Mouse (Mus musculus): ENCODE results near the gene Zfp512b. TPM values are rescaled to one million over a fixed set of nuclear protein-coding genes. Genes with fewer than 3 reads are reported as not detected.

Gene Zfp512b
- polyA plus RNA-seq, 1 experiment from 2014 or later: 30.5 TPM

- no peaks in the 10 kb centered on the region for H3K9me3 ChIP-seq (replicated peaks; ENCODE audit: control insufficient read depth, low read length)
- H3K4me2 ChIP-seq (ENCODE audit: low read length): no peak overlapping the region
- no peak overlapping the region for H3K9ac ChIP-seq (ENCODE audit: low read length)
- no peak for ATAC-seq
- WGBS: 97% methylated on average over 7 of the region's 7 CpGs
- peaks cover 51% of the 10 kb centered on the region for H3K36me3 ChIP-seq (ENCODE audit: control insufficient read depth, insufficient read depth, low read length)
- H3K27me3 ChIP-seq (replicated peaks; ENCODE audit: control insufficient read depth, insufficient read depth, low read length): no peaks in the 10 kb centered on the region
- H3K4me1 ChIP-seq (ENCODE audit: control insufficient read depth, insufficient read depth, low read length): no peaks in the 10 kb centered on the region
- DNase-seq (ENCODE audit: low spot score): no peak
- H3K4me3 ChIP-seq (ENCODE audit: low read depth, low read length): no peak overlapping the region
- H3K27ac ChIP-seq (ENCODE audit: low read depth, low read length): no peak overlapping the region
Measured at GRCm38 (mm10) chr2:181546142-181546541, 46.5 kb downstream of the Zfp512b start.

GRCm38 (mm10) chr2:181541761-181542380, 50.7 kb downstream of the Zfp512b start:
- 96% methylated on average over 6 of the region's 6 CpGs for WGBS
- Histone ChIP-seq H3K9me3 (replicated peaks; ENCODE audit: control insufficient read depth, low read length) (no peaks in the 10 kb centered on the region), H3K4me2 (ENCODE audit: low read length) (no peak overlapping the region)

GRCm38 (mm10) chr2:181537444-181538047, 55.1 kb downstream of the Zfp512b start:
- H3K4me1 ChIP-seq (ENCODE audit: control insufficient read depth, insufficient read depth, low read length): peaks cover 4% of the 10 kb centered on the region; the same call in 1 of the 2 replicates
- H3K9me3 ChIP-seq (replicated peaks; ENCODE audit: control insufficient read depth, low read length): no peaks in the 10 kb centered on the region
- H3K4me3 ChIP-seq (ENCODE audit: low read depth, low read length): no peak overlapping the region
- no peak overlapping the region for H3K9ac ChIP-seq (ENCODE audit: low read length)
- peak; percentile 91 for ATAC-seq
- peak overlapping the region; percentile 44; the same call in 1 of the 2 replicates for H3K27ac ChIP-seq (ENCODE audit: low read depth, low read length)
- no peaks in the 10 kb centered on the region for H3K27me3 ChIP-seq (replicated peaks; ENCODE audit: control insufficient read depth, insufficient read depth, low read length)
- peak; percentile 69 for DNase-seq (ENCODE audit: low spot score)
- 81% methylated on average over 2 of the region's 2 CpGs for WGBS
- H3K36me3 ChIP-seq (ENCODE audit: control insufficient read depth, insufficient read depth, low read length): 0 out of 2 replicates have a peak, but pooled peaks cover 2% of the 10 kb centered on the region
- H3K4me2 ChIP-seq (ENCODE audit: low read length): no peak overlapping the region

More at GRCm38 (mm10) chr2:181541761-181542380, 50.7 kb downstream of the Zfp512b start:
- Histone ChIP-seq H3K36me3 (ENCODE audit: control insufficient read depth, insufficient read depth, low read length) (peaks cover 12% of the 10 kb centered on the region), H3K4me1 (ENCODE audit: control insufficient read depth, insufficient read depth, low read length) (peaks cover 4% of the 10 kb centered on the region; the same call in 1 of the 2 replicates), H3K27me3 (replicated peaks; ENCODE audit: control insufficient read depth, insufficient read depth, low read length) (no peaks in the 10 kb centered on the region), H3K9ac (ENCODE audit: low read length) (no peak overlapping the region), H3K27ac (ENCODE audit: low read depth, low read length) (no peak overlapping the region), H3K4me3 (ENCODE audit: low read depth, low read length) (no peak overlapping the region)
- no peak for DNase-seq (ENCODE audit: low spot score)
- no peak for ATAC-seq

DNA sequence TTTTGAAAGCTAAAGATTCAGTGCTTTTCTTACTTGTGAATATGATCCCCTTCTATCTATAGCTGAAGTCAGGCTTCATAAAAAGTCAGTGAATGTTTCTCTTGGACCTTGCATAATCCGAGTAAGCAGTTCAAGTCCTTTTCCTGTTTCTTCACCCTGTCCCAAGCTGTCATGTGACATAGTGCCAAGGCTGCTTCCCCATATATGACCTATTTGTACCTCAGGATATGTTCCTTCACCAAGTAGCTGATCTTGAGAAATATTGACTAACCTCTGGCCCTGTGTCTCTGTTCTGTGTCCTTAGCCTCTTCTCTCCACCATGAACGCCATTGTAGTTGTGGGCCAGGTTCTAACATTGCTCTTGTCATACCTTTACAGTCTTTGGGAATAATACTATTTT, 56.2 kb downstream of the Zfp512b start:
- H3K36me3 ChIP-seq (ENCODE audit: control insufficient read depth, insufficient read depth, low read length): 0 out of 2 replicates have a peak, but pooled peaks cover under 1% of the 10 kb centered on the region
- no peak overlapping the region for H3K4me3 ChIP-seq (ENCODE audit: low read depth, low read length)
- H3K27me3 ChIP-seq (replicated peaks; ENCODE audit: control insufficient read depth, insufficient read depth, low read length): no peaks in the 10 kb centered on the region
- no peak for ATAC-seq
- H3K9ac ChIP-seq (ENCODE audit: low read length): no peak overlapping the region
- no peaks in the 10 kb centered on the region for H3K9me3 ChIP-seq (replicated peaks; ENCODE audit: control insufficient read depth, low read length)
- peaks cover 4% of the 10 kb centered on the region; the same call in 1 of the 2 replicates for H3K4me1 ChIP-seq (ENCODE audit: control insufficient read depth, insufficient read depth, low read length)
- H3K27ac ChIP-seq (ENCODE audit: low read depth, low read length): no peak overlapping the region
- DNase-seq (ENCODE audit: low spot score): no peak
- no peak overlapping the region for H3K4me2 ChIP-seq (ENCODE audit: low read length)
- WGBS: 95% methylated on average over 2 of the region's 2 CpGs

DNA sequence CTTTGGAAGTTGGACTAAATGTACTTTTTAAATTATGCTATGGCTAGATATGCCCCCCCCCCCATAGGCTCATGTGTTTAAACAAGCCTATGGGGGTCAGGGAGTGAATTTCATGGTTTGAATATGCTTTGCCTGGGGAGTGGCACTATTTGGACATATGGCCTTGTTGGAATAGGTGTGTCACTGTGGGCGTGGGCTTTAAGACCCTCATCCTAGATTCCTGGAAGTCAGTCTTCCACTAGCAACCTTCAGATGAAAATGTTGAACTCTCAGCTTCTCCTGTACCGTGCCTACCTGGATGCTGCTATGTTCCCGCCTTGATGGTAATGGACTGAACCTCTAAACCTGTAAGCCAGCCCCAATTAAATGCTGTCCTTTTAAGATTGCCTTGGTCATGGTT, 60.0 kb downstream of the Zfp512b start:
- peaks cover 2% of the 10 kb centered on the region; the same call in 1 of the 2 replicates for H3K4me1 ChIP-seq (ENCODE audit: control insufficient read depth, insufficient read depth, low read length)
- H3K9ac ChIP-seq (ENCODE audit: low read length): no peak overlapping the region
- H3K4me2 ChIP-seq (ENCODE audit: low read length): no peak overlapping the region
- no peaks in the 10 kb centered on the region for H3K36me3 ChIP-seq (ENCODE audit: control insufficient read depth, insufficient read depth, low read length)
- WGBS: 96% methylated on average over 3 of the region's 3 CpGs
- no peaks in the 10 kb centered on the region for H3K27me3 ChIP-seq (replicated peaks; ENCODE audit: control insufficient read depth, insufficient read depth, low read length)
- no peak overlapping the region for H3K27ac ChIP-seq (ENCODE audit: low read depth, low read length)
- H3K4me3 ChIP-seq (ENCODE audit: low read depth, low read length): no peak overlapping the region
- no peaks in the 10 kb centered on the region for H3K9me3 ChIP-seq (replicated peaks; ENCODE audit: control insufficient read depth, low read length)
- ATAC-seq: no peak
- no peak for DNase-seq (ENCODE audit: low spot score)

Small RNA genes lying within 50 kb of the gene (microRNA-seq; reads per million reads assigned to microRNA genes)
- gene Mir7006: not detected

Other genes with a start within 250 kb of the Zfp512b start
- gene Zgpat, start 227.9 kb downstream of the Zfp512b start, polyA plus RNA-seq (2014; fragmentation: Nextera tagmentation; extraction: Ambion mirVana): 44.6 and 55.6 TPM in 2 replicates
- gene Arfrp1, start 227.4 kb downstream of the Zfp512b start, polyA plus RNA-seq (2014; fragmentation: Nextera tagmentation; extraction: Ambion mirVana): 58.6 and 63.5 TPM in 2 replicates
- gene Lime1, start 212.7 kb downstream of the Zfp512b start, polyA plus RNA-seq (2014; fragmentation: Nextera tagmentation; extraction: Ambion mirVana): 27.4 and 30.3 TPM in 2 replicates
- 7.6 and 8.6 TPM in 2 replicates for gene Zbtb46, start 133.4 kb downstream of the Zfp512b start, polyA plus RNA-seq (2014; fragmentation: Nextera tagmentation; extraction: Ambion mirVana)
- gene Abhd16b, start 99.6 kb downstream of the Zfp512b start, polyA plus RNA-seq (2014; fragmentation: Nextera tagmentation; extraction: Ambion mirVana): not detected in 2 replicates
- 143 and 151 TPM in 2 replicates for gene Tpd52l2, start 95.7 kb downstream of the Zfp512b start, polyA plus RNA-seq (2014; fragmentation: Nextera tagmentation; extraction: Ambion mirVana)
- gene Dnajc5, start 72.3 kb downstream of the Zfp512b start, polyA plus RNA-seq (2014; fragmentation: Nextera tagmentation; extraction: Ambion mirVana): 127 and 165 TPM in 2 replicates
- 60.0 and 73.5 TPM in 2 replicates for gene Uckl1, start 7.9 kb downstream of the Zfp512b start, polyA plus RNA-seq (2014; fragmentation: Nextera tagmentation; extraction: Ambion mirVana)
- 57.2 and 62.3 TPM in 2 replicates for gene Prpf6, start 935 bp downstream of the Zfp512b start, polyA plus RNA-seq (2014; fragmentation: Nextera tagmentation; extraction: Ambion mirVana)
- gene Samd10, start 6.4 kb upstream of the Zfp512b start, polyA plus RNA-seq (2014; fragmentation: Nextera tagmentation; extraction: Ambion mirVana): 140 and 145 TPM in 2 replicates
- gene Gm29797, start 64.2 kb upstream of the Zfp512b start, polyA plus RNA-seq (2014; fragmentation: Nextera tagmentation; extraction: Ambion mirVana): not detected in 2 replicates
- 12.5 and 15.1 TPM in 2 replicates for gene Sox18, start 78.8 kb upstream of the Zfp512b start, polyA plus RNA-seq (2014; fragmentation: Nextera tagmentation; extraction: Ambion mirVana)
- gene Tcea2, start 87.5 kb upstream of the Zfp512b start, polyA plus RNA-seq (2014; fragmentation: Nextera tagmentation; extraction: Ambion mirVana): 42.0 and 44.3 TPM in 2 replicates
- gene Rgs19, start 101.2 kb upstream of the Zfp512b start, polyA plus RNA-seq (2014; fragmentation: Nextera tagmentation; extraction: Ambion mirVana): 60.3 and 63.6 TPM in 2 replicates
- gene Lkaaear1, start 105.6 kb upstream of the Zfp512b start, polyA plus RNA-seq (2014; fragmentation: Nextera tagmentation; extraction: Ambion mirVana): not detected in 2 replicates
- 66.8 and 67.5 TPM in 2 replicates for gene Oprl1, start 122.2 kb upstream of the Zfp512b start, polyA plus RNA-seq (2014; fragmentation: Nextera tagmentation; extraction: Ambion mirVana)
- gene Myt1, start 170.5 kb upstream of the Zfp512b start, polyA plus RNA-seq (2014; fragmentation: Nextera tagmentation; extraction: Ambion mirVana): 22.3 and 23.5 TPM in 2 replicates
- gene Pcmtd2, start 245.1 kb upstream of the Zfp512b start, polyA plus RNA-seq (2014; fragmentation: Nextera tagmentation; extraction: Ambion mirVana): 30.0 and 36.6 TPM in 2 replicates